Comparison of ENCODE assay signal across 8 mouse cellular contexts in genomic region chr8:95853102-95853843, GRCm38 (mm10). TPM values are rescaled to one million over a fixed set of nuclear protein-coding genes. Genes with fewer than 3 reads are reported as not detected.
A peak's percentile ranks its signal among the peaks of the same experiment; 100 is the strongest.
DNase-seq lines count a peak whose midpoint lies in the region; ATAC-seq and TF ChIP-seq lines count a peak whose summit lies in the region.

Gene Slc38a7, minus strand, starts transcription at chr8:95853539.

- peak within 1 kb of the TSS; percentile 45 for H3K9ac ChIP-seq in hindbrain, postnatal 0 days (replicated peaks; ENCODE audit: low read length)

- H3K9me3 ChIP-seq in hindbrain, postnatal 0 days (ENCODE audit: low read length): no peaks in the 10 kb centered on the region

- 10% methylated on average over 22 of the region's 22 CpGs for WGBS in hindbrain, postnatal 0 days

- peak within 1 kb of the TSS; percentile 76 for H3K4me3 ChIP-seq in cortical plate, adult 2 months (ENCODE audit: insufficient read depth, low read length)
- H3K4me3 ChIP-seq in gastrocnemius, adult 2 months: peak within 1 kb of the TSS; percentile 90
- H3K4me3 ChIP-seq in hindbrain, postnatal 0 days (ENCODE audit: low read length): peak within 1 kb of the TSS; percentile 44

- H3K4me1 ChIP-seq in cortical plate, adult 2 months (ENCODE audit: control insufficient read depth, insufficient read depth, low read length): no peaks in the 10 kb centered on the region
- H3K4me1 ChIP-seq in hindbrain, postnatal 0 days (ENCODE audit: insufficient read depth, low read length): peaks cover 5% of the 10 kb centered on the region; the same call in 1 of the 2 replicates

- H3K27ac ChIP-seq in cortical plate, adult 2 months (ENCODE audit: insufficient read depth, low read length): no peak within 1 kb of the TSS
- H3K27ac ChIP-seq in gastrocnemius, adult 2 months: peak within 1 kb of the TSS; percentile 88
- no peak within 1 kb of the TSS for H3K27ac ChIP-seq in hindbrain, postnatal 0 days

- intact Hi-C loops in gastrocnemius, adult 2 months (cut with DNase I): no loop called here

- no peaks in the 10 kb centered on the region for H3K27me3 ChIP-seq in hindbrain, postnatal 0 days (ENCODE audit: insufficient read depth, low read length)

- no peaks in the 10 kb centered on the region for H3K36me3 ChIP-seq in hindbrain, postnatal 0 days (ENCODE audit: insufficient read depth, low read length)

- no peak for TF ChIP-seq CTCF in cortical plate, adult 2 months (IDR thresholded peaks at IDR 0.05; ENCODE audit: extremely low read depth, insufficient read depth, low read length)
- TF ChIP-seq CTCF in gastrocnemius, adult 2 months (IDR thresholded peaks at IDR 0.05): no peak
- TF ChIP-seq CTCF in hindbrain, postnatal 0 days (IDR thresholded peaks at IDR 0.05; ENCODE audit: low read depth): no peak

- DNase-seq in gastrocnemius, adult 2 months: peak; percentile 76
- DNase-seq in hindbrain, postnatal 0 days (ENCODE audit: low spot score): peak; percentile 91
- peak; percentile 77 to 83 for DNase-seq in left cerebral cortex, adult 18-20 months (ENCODE audit: low spot score in 2 of 2)
- DNase-seq in lung, postnatal 4 days: peak; percentile 77 to 78
- DNase-seq in retina, postnatal 1 day: peak; percentile 91
- peak; percentile 52 for DNase-seq in urinary bladder, adult 2 months (ENCODE audit: low spot score)

- H3K4me2 ChIP-seq in hindbrain, postnatal 0 days (ENCODE audit: low read depth, low read length): peak within 1 kb of the TSS; percentile 58

- ATAC-seq in activated CD4-positive, CD25-positive, alpha-beta regulatory T cell, adult 4 months: peak; percentile 100
- ATAC-seq in hindbrain, postnatal 0 days: peak; percentile 97

- peak; percentile 79 for TF ChIP-seq POLR2A in cortical plate, adult 2 months (IDR thresholded peaks at IDR 0.05; ENCODE audit: extremely low read depth, insufficient read depth, low read length)

RNA-seq across cellular contexts. Expression of gene Slc38a7, which starts in this region (rescaled TPM):
- polyA plus RNA-seq in activated CD4-positive, CD25-positive, alpha-beta regulatory T cell, adult 4 months (2017; shearing (Covaris generic)): 1 to 10 TPM; 4.7 to 5.3 TPM
- 29.5 and 30.1 TPM in 2 replicates for polyA plus RNA-seq in cortical plate, adult 2 months (2012; rRNA removed)
- 1 to 10 TPM; 6.7 to 6.8 TPM for total RNA-seq in gastrocnemius, adult 2 months (2021)
- 29.8 and 35.6 TPM in 2 replicates for total RNA-seq in hindbrain, postnatal 0 days (2014; rRNA removed)
- 19.6 and 21.6 TPM in 2 replicates for polyA plus RNA-seq in hindbrain, postnatal 0 days (2015; fragmentation: Nextera tagmentation; extraction: Ambion mirVana)
- 10 to 100 TPM; 24.4 to 28.7 TPM for total RNA-seq in left cerebral cortex, adult 18-20 months (2021)
- polyA plus RNA-seq in urinary bladder, adult 2 months (2012; rRNA removed): 19.9 and 22.2 TPM in 2 replicates
